Mouse (Mus musculus): ENCODE measurements around the gene Fry. TPM values are rescaled to one million over a fixed set of nuclear protein-coding genes. Genes with fewer than 3 reads are reported as not detected.
A peak's percentile ranks its signal among the peaks of the same experiment; 100 is the strongest.

Fry gene
- total and polyA plus RNA-seq, 3 experiments = 1.9 to 2.3 TPM; not detected in 1

GRCm38 (mm10) chr5:150402832-150403447 is 284.5 kb downstream of the Fry start:
- no peak overlapping the region for H3K27ac ChIP-seq (ENCODE audit: control insufficient read depth, low read depth, low read length)

DNA sequence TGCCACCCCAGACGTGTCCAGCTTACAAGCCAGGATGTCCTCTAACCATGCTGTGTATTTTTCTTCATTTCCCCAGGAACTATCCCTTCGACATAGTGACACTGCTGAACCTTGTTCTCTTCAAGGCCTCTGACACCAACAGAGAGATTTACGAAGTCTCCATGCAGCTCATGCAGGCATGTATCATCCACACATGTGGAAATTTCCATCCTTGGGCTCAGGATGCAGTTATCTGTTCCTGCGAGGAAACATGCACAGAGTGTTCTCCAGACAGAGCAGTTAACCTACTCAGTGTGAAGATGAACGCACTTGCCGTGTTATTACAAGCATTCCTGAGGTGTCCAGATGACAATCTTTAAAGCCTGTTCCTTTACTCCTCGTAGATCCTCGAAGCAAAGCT is 286.4 kb downstream of the Fry start:
- Histone ChIP-seq H3K36me3 (ENCODE audit: control insufficient read depth in 1 of 2, insufficient read depth in 2 of 2, low read length in 2 of 2) (no peaks in the 10 kb centered on the region), H3K9me3 (replicated peaks; ENCODE audit: insufficient read depth, low read length) (no peaks in the 10 kb centered on the region), H3K27ac (ENCODE audit: control insufficient read depth, low read depth, low read length) (no peak overlapping the region), H3K9ac (ENCODE audit: control insufficient read depth, low read depth, low read length, poor library complexity, severe bottlenecking) (no peak overlapping the region), H3K79me2 (ENCODE audit: control insufficient read depth, insufficient read depth, low read length, poor library complexity) (no peaks in the 10 kb centered on the region), H3K4me3 (ENCODE audit: control insufficient read depth in 1 of 2, insufficient read depth in 1 of 2, low read depth in 2 of 2, low read length in 2 of 2) (no peak overlapping the region), H3K4me1 (ENCODE audit: control insufficient read depth in 1 of 2, insufficient read depth in 2 of 2, low read length in 2 of 2) (no peaks in the 10 kb centered on the region), H3K27me3 (ENCODE audit: control insufficient read depth in 1 of 2, insufficient read depth in 2 of 2, low read length in 2 of 2) (no peaks in the 10 kb centered on the region)
- no peak for DNase-seq (ENCODE audit: low read depth, low spot score)
- TF ChIP-seq ZNF384 (IDR thresholded peaks at IDR 0.05; ENCODE audit: low read depth, low read length) (no peak), USF1 (IDR thresholded peaks at IDR 0.05; ENCODE audit: low read depth, low read length) (no peak), E2F4 (IDR thresholded peaks at IDR 0.05; ENCODE audit: borderline replicate concordance, low read depth, low read length) (no peak), RCOR1 (IDR thresholded peaks at IDR 0.05; ENCODE audit: low read depth, low read length) (no peak), POLR2A (IDR thresholded peaks at IDR 0.05; ENCODE audit: control insufficient read depth in 1 of 2, insufficient read depth in 1 of 2, low read depth in 1 of 2, low read length in 2 of 2, poor library complexity in 1 of 2) (no peak), ETS1 (IDR thresholded peaks at IDR 0.05; ENCODE audit: low read depth, low read length) (no peak), CHD1 (IDR thresholded peaks at IDR 0.05; ENCODE audit: low read depth, low read length) (no peak), MXI1 (IDR thresholded peaks at IDR 0.05; ENCODE audit: low read depth, low read length) (no peak), JUND (IDR thresholded peaks at IDR 0.05; ENCODE audit: low read depth, low read length) (no peak)

More at GRCm38 (mm10) chr5:150402832-150403447, 284.5 kb downstream of the Fry start:
- Histone ChIP-seq H3K4me3 (ENCODE audit: control insufficient read depth in 1 of 2, insufficient read depth in 1 of 2, low read depth in 2 of 2, low read length in 2 of 2) (no peak overlapping the region), H3K36me3 (ENCODE audit: control insufficient read depth in 1 of 2, insufficient read depth in 2 of 2, low read length in 2 of 2) (no peaks in the 10 kb centered on the region), H3K9ac (ENCODE audit: control insufficient read depth, low read depth, low read length, poor library complexity, severe bottlenecking) (no peak overlapping the region), H3K9me3 (replicated peaks; ENCODE audit: insufficient read depth, low read length) (no peaks in the 10 kb centered on the region), H3K27me3 (ENCODE audit: control insufficient read depth in 1 of 2, insufficient read depth in 2 of 2, low read length in 2 of 2) (no peaks in the 10 kb centered on the region), H3K4me1 (ENCODE audit: control insufficient read depth in 1 of 2, insufficient read depth in 2 of 2, low read length in 2 of 2) (no peaks in the 10 kb centered on the region), H3K79me2 (ENCODE audit: control insufficient read depth, insufficient read depth, low read length, poor library complexity) (no peaks in the 10 kb centered on the region)
- DNase-seq (ENCODE audit: low read depth, low spot score) = no peak
- TF ChIP-seq TBP (IDR thresholded peaks at IDR 0.05; ENCODE audit: low read depth, low read length) = no peak
- TF ChIP-seq CHD2 (IDR thresholded peaks at IDR 0.05; ENCODE audit: low read length) = no peak
- TF ChIP-seq CTCF (IDR thresholded peaks at IDR 0.05 in 2 of 3, conservative IDR thresholded peaks at IDR 0.05 in 1 of 3; ENCODE audit: control insufficient read depth in 1 of 3, insufficient read depth in 1 of 3, low read depth in 2 of 3, low read length in 3 of 3, poor library complexity in 1 of 3, severe bottlenecking in 1 of 3) = 0 out of 6 replicates have a peak, but pooled peaks of 1 of the 3 experiments have one; percentile 9
- no peak for TF ChIP-seq GATA1 (IDR thresholded peaks at IDR 0.05; ENCODE audit: low read depth, low read length)
- TF ChIP-seq ELF1 (IDR thresholded peaks at IDR 0.05; ENCODE audit: low read depth, low read length) = no peak
- no peak for TF ChIP-seq MAX (IDR thresholded peaks at IDR 0.05; ENCODE audit: low read length)

- Histone ChIP-seq H3K27me3 (ENCODE audit: control insufficient read depth in 1 of 2, insufficient read depth in 2 of 2, low read length in 2 of 2) (no peaks in the 10 kb centered on the region), H3K27ac (ENCODE audit: control insufficient read depth, low read depth, low read length) (no peak overlapping the region), H3K9me3 (replicated peaks; ENCODE audit: insufficient read depth, low read length) (no peaks in the 10 kb centered on the region), H3K36me3 (ENCODE audit: control insufficient read depth in 1 of 2, insufficient read depth in 2 of 2, low read length in 2 of 2) (no peaks in the 10 kb centered on the region), H3K79me2 (ENCODE audit: control insufficient read depth, insufficient read depth, low read length, poor library complexity) (no peaks in the 10 kb centered on the region), H3K4me3 (ENCODE audit: control insufficient read depth in 1 of 2, insufficient read depth in 1 of 2, low read depth in 2 of 2, low read length in 2 of 2) (no peak overlapping the region), H3K9ac (ENCODE audit: control insufficient read depth, low read depth, low read length, poor library complexity, severe bottlenecking) (no peak overlapping the region), H3K4me1 (ENCODE audit: control insufficient read depth in 1 of 2, insufficient read depth in 2 of 2, low read length in 2 of 2) (no peaks in the 10 kb centered on the region)
- TF ChIP-seq ELF1 (IDR thresholded peaks at IDR 0.05; ENCODE audit: low read depth, low read length) (no peak), TBP (IDR thresholded peaks at IDR 0.05; ENCODE audit: low read depth, low read length) (no peak), MAZ (IDR thresholded peaks at IDR 0.05; ENCODE audit: low read depth, low read length) (no peak), POLR2AphosphoS2 (IDR thresholded peaks at IDR 0.05; ENCODE audit: low read length) (no peak), NRF1 (IDR thresholded peaks at IDR 0.05; ENCODE audit: insufficient read depth, low read depth, low read length, poor library complexity, severe bottlenecking) (no peak), HCFC1 (IDR thresholded peaks at IDR 0.05; ENCODE audit: low read depth, low read length) (no peak), CTCF (IDR thresholded peaks at IDR 0.05 in 2 of 3, conservative IDR thresholded peaks at IDR 0.05 in 1 of 3; ENCODE audit: control insufficient read depth in 1 of 3, insufficient read depth in 1 of 3, low read depth in 2 of 3, low read length in 3 of 3, poor library complexity in 1 of 3, severe bottlenecking in 1 of 3) (no peak), JUND (IDR thresholded peaks at IDR 0.05; ENCODE audit: low read depth, low read length) (no peak), MAFK (IDR thresholded peaks at IDR 0.05; ENCODE audit: borderline replicate concordance, low read depth, low read length) (no peak), NELFE (IDR thresholded peaks at IDR 0.05; ENCODE audit: low read depth, low read length) (no peak), MAX (IDR thresholded peaks at IDR 0.05; ENCODE audit: low read length) (no peak), CHD2 (IDR thresholded peaks at IDR 0.05; ENCODE audit: low read length) (no peak), GABPA (IDR thresholded peaks at IDR 0.05; ENCODE audit: low read depth, low read length) (no peak), GATA1 (IDR thresholded peaks at IDR 0.05; ENCODE audit: low read depth, low read length) (no peak), MXI1 (IDR thresholded peaks at IDR 0.05; ENCODE audit: low read depth, low read length) (no peak)
- no peak for DNase-seq (ENCODE audit: low read depth, low spot score)
Observed at GRCm38 (mm10) chr5:150408979-150409378, 290.5 kb downstream of the Fry start.
